Mouse (Mus musculus): Measurements from ENCODE around the gene Ccdc51. TPM values are rescaled to one million over a fixed set of nuclear protein-coding genes. Genes with fewer than 3 reads are reported as not detected.

Ccdc51 gene
- polyA plus RNA-seq, 2 experiments from 2014 or later, result 10.9 to 12.4 TPM

GRCm38 (mm10) chr9:109057543-109057942, 24.8 kb upstream of the Ccdc51 start:
- no peak for ATAC-seq

DNA sequence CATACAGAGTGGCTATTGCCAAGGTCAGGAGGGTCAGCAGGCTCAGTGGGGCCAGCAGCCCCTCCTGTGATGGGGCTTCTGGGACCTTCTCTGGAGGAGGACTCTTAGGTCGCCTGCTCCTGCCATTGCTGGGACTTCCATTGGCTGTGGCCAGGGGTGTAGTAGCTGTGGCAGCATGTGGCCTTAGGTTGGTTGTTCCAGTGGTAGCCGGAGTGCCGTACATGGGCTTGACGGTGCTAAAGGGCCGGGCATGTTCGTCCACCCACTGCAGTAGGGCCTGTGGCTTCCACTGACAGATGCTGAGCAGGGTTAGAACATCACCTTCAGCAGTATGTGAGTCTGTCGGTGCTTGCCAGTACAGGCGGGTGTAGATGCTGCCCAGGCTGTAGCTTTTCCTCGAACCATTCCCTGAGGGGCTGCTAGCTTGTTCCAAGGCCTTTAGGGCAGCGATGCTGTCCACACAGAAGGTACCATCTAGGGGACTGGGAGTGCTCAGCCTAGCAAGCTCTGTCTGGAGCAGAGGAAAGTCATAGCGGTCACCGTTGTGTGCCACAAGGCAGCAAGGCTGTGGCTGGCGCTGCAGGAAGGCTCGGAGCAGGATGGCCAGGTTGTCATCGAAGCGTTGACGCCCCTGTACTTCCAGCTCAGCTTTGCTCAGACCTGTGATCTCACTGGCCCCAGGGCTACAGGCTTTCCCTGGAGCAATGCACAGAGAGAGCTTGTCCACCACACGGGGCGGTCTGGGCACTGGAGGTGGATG, 24.1 kb upstream of the Ccdc51 start:
- ATAC-seq, result no peak

- peak; percentile 59 for ATAC-seq
Measured at GRCm38 (mm10) chr9:109059136-109059903, 23.0 kb upstream of the Ccdc51 start, which contains the start of gene Trex1. TSS of gene Trex1 (minus strand) at chr9:109059734.

GRCm38 (mm10) chr9:109060184-109060897, 22.0 kb upstream of the Ccdc51 start:
- ATAC-seq, result no peak

DNA sequence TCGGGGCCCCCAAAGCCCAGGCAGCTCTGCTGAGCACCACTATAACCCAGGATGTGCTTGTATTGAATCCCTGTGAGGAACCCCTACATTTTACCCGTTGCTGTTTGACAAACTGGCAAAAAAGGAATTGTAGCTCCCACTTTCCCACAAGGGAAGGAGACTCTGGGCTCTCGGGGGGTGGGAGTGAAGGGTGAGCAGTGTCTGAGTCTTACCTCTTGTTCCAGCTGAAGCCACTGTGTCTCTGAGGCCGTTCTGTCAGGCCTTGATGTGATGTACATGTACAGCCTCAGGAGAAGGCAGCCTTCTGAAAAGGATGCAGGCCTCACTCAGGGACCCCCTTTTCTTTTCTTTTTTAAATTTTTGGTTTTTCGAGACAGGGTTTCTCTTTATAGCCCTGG, 21.4 kb upstream of the Ccdc51 start:
- no peak for ATAC-seq

DNA sequence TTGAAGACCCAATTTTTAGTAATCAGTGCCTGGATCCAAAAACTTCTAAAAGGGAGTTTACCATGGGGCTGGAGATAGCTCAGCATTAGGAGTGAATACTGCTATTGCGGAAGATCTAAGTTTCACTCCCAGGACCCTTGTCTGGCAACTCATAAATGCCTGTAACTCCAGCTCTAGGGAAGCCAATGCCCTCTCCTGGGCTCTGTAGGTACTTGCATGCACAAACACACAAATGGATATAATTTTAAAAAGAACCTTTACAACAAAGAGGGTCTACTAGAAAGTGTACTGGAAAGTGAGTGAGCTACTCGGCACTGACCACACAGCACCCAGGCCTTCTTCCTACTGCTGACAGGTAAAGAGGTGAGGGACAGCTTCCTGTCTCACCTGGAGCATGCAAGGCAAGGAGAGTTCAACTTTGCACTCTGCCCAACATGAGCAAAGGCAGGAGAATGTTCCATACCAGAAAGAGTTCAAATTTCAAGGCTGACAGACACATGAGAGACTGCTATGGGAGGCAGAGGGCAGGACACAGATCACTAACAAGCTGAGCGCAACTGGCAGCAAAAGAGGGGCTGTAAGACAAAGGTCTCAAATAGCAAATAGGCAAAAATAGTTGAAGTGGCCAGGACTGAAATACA, 14.1 kb upstream of the Ccdc51 start:
- no peak for ATAC-seq

GRCm38 (mm10) chr9:109073661-109074573, 8.4 kb upstream of the Ccdc51 start, which contains the start of gene Atrip:
TSS of gene Atrip (minus strand) at chr9:109074124.
- ATAC-seq, result peak; percentile 99

GRCm38 (mm10) chr9:109080516-109080915, 1.8 kb upstream of the Ccdc51 start:
- ATAC-seq, result no peak

DNA sequence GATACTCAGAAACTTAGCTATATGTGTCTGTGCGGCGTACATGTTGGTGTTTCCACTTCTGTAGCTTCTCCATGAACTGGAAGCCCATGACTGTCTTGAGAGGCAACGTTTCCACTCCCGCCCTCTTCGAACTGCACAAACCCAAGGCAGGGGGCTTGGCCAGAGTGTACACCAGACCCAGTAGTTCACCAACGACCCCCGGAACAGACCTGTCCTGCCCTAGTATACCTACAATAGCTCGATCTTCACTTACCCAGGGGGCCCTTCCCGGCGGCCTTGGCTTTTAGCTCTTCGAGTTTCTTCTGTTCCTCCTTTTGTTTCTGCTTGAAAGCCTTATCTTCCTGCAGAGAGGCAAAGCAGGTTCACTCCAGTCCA, 557 bp upstream of the Ccdc51 start:
- no peak for ATAC-seq

- ATAC-seq, result no peak
Measured at GRCm38 (mm10) chr9:109084922-109085321, 2.6 kb downstream of the Ccdc51 start.

GRCm38 (mm10) chr9:109087987-109088386, 5.7 kb downstream of the Ccdc51 start:
- ATAC-seq, result no peak

DNA sequence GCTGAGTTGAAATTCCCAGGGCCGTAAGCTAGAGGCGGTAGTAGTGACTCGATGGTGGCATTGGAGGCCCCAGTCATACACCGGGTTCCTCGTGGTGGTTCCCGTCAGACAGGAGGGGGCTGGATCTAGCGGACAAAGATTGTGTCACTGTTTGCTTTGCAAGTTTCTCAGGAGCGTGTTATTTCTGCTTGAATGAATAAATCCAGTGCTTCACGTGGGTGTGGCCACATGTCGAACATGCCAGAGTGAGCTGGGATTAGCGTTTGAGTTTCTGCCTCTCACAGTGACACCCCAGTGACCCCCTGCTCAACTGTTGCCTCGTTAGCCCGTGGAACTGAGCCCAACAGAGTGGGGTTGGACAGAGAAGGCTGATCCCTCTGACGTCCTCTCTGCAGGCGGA, 8.2 kb downstream of the Ccdc51 start:
- ATAC-seq, result no peak

- no peak for ATAC-seq
Measured at GRCm38 (mm10) chr9:109091802-109092201, 9.5 kb downstream of the Ccdc51 start.

DNA sequence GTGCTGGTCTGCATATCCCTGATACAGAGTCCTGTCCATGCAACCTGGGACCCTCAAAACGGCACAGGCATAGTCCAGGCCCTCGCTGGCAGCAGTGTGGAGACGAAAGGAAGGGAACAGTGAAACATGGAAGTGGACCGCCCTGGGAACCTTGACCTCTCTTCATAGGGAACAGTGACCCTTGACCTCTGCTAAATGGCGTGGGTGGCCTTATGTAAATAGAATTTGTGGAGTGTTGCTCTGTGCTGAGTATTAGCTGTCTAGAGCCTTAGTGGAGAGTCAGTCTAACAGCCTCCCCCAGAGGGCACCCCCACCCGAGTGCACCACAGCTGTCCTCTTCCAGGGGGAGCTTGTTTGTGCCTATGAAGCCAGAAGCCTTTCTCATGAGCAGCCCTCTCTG, 10.5 kb downstream of the Ccdc51 start:
- no peak for ATAC-seq

DNA sequence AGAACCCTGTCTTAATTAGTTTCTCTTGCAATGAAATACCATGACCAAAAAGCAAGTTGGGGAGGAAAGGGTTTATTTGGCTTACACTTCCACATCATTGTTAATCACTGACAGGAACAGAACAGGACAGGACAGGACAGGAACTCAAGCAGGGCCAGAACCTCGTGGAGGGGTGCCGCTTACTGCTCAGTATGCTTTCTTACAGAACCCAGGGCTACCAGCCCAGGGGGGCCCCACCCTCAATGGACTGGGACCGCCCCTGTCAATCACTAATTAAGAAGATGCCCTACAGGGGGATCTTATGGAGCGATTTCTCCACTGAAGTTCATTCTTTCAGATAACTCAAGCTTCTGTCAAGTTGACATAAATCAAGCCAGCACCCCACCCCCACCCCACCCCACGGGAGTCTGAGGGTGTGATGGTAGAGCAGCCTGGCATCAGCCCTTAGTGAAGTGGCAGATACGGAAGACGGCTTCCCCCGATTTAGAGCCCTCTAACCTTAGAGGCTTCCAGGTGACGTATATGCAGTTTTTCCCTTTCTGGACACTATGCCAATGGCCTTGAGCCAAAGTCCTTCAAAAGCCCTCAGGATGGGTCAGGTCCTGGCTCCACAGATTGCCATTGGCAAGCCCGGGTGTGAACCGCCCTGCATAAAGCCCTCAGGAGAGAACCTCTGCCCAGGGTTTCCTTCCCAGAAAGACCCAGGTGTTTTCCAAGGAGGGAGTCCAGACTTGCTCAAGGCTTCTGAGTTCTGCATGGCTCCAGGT, 11.7 kb downstream of the Ccdc51 start:
- no peak for ATAC-seq

- ATAC-seq, result peak; percentile 33
Measured at GRCm38 (mm10) chr9:109094553-109095136, 12.4 kb downstream of the Ccdc51 start.

- peak; percentile 59 for ATAC-seq
Measured at GRCm38 (mm10) chr9:109095137-109095982, 13.1 kb downstream of the Ccdc51 start, which contains the start of gene Plxnb1. TSS of gene Plxnb1 (plus strand) at chr9:109095389.

- no peak for ATAC-seq
Measured at GRCm38 (mm10) chr9:109096251-109096661, 14.0 kb downstream of the Ccdc51 start.

DNA sequence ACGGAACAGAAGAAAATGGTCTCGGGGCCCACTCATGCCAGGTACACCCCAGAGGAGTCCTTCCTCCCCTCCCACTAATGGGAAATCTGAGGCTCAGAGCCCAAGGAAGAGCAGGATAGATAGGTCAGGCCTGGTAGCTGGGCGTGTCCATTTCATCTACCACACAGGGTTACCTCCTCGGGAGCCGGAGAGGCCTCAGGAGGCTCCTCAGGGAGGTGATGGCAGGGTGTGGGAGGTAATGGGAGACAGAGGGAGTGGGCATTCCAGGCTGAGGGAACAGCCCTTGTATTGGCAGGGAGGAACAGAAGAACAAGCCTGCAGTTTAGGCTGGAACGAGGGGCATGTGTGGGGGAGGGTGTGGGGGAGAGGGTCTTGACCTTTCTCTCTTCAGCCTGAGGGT, 14.6 kb downstream of the Ccdc51 start:
- no peak for ATAC-seq
